Mouse (Mus musculus): ENCODE results near the gene Rere.

The Rere gene

DNA sequence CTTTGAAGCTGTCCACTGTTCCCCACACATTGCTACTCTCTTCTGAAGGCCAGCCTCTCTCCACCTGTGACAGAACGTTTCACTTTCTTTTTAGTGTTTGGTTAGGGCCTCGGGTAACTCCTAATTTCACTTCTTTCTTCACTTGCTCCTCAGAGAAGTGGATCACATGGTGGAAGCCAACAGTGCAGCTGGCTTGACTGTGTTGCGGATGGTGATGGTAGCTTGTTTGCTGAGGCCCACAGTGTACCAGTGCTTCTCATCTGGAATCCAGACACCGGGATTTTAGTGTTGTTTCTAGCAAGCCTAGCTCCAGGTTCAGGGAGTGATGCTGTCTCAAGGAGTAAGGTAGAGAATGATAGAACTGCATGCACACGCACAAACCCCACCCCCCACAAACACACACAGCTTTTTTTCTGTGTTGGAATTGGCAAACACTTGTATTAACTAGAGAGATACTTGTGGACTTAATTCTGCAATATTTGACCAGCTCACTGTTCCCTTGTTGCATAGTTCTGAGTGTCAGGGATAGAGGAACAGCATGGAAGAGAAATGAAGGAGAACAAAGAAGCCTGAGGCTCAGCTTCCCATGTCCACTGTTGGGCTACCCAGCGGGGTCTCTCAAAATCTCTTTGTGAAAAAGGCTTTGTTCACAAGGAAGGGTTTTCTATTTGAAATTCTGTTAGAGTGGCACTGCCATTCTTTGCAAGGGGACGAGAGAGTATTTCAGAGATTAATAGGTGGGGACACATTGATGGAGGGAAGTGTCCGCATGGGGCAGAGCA, 144.8 kb downstream of the Rere start:
- in situ Hi-C loops (cut with MboI) = no loop called here

GRCm38 (mm10) chr4:150426880-150427476, 145.5 kb downstream of the Rere start:
- in situ Hi-C loops (cut with MboI) = no loop called here

DNA sequence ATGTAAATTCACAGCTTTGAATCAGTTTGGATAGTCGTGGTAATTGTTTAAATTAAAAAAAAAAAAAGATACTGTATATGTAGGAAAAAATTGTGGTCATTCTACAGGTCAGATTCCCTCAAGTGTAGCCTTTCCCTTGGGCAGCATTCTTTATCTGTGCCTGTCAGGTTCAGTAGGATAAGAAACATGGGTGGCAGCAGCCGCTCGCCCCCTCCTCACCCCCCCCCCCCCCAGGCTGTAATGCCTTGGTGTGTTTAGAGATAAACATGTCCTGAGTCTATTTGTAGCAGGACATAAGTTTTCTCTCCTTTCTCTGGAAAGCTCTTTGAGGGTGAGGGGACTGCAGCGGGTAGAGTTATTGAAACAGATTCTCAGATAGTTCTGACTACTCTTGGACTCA, 147.3 kb downstream of the Rere start:
- in situ Hi-C loops (cut with MboI) = no loop called here

DNA sequence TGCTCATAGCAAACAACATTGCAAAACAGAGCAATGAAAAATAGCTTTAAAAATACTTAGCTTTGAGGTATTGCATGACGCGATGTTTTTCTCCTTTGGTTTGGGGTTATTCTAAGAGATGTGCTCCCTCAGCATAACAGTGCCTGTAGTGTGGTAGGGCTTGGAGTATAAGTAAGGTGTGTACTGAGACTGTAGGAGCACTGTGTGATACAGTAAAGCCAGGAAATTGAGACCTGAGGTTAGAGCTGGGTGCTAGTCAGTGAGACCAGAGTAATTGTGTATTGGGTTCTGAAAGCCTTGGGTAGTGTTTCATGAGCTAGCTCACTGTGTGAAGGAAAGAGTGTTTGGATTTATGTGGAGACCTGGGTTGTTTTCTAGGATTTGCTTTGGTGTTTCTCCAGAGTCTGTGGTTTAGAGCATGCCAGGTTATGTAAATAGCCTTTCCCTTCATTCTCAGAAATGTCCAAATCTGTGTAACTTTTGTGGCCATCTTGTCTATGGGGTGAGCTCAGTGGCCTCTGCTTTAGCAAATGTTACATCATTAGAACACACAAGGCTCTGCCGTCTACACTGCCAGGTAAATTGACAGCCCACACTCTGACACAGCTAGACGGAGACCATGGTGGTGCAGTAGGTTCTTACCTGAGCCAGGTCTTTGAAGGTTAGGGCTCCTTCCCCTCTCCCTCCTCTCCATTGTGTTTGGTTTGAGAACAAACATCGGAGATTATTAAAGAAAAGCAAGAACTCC, 152.6 kb downstream of the Rere start:
- in situ Hi-C loops (cut with MboI) = no loop called here

DNA sequence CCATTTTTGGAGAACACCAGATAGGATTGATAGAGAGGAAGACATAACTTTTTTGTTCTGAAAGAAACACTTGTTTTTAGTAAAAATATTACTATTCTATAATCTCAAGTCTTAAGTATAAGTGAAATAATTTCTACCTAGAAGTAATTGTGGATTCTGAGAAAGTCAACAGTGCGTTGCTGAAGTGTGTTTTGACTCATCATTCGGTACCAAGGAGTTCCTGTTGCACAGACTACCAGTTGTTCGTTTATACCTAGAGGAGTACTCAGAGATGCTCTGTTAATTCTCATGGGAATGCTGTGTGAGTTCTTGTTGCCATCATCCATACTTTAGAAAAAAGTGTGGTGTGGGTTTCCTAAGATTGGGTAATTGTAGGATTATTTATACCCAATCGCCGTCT, 154.1 kb downstream of the Rere start:
- in situ Hi-C loops (cut with MboI) = no loop called here

DNA sequence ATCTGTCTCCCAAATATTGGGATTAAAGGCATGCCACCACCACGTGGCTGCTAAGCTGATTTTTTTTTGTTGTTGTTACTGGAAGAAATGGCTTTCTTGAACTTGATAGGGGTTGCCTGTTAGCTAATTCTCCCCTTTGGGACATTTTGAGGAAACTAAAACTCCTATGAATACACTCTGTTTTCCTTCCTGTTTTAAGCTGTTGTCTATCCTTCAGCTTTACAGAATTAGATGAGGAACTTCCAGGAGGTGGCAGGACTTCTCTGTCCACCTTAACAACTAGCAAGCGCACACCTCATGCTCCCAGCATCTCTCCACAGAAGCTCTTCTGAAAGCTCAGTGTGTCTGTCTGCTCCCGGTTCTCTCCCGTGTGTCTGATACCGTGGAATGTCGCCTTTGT, 157.2 kb downstream of the Rere start:
- in situ Hi-C loops (cut with MboI) = no loop called here

DNA sequence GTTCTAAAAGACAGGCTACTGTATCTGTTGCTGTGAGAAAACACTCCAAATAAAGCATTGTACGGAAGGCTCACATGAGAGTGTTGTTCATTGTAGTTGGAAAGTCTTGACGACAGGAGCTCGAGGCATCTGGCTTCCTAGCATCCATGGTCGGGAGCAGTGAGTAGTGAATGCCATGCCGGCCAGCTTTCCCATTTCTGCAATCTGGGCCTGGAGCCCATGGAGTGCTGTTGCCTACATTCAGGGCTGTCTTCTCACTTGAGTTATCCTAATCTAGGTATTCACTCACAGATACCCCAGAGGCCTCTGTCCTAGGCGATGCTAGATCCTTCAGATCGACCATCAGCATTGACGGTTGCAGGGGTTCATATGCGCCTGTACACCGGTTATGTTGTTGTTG, 160.5 kb downstream of the Rere start:
- in situ Hi-C loops (cut with MboI) = no loop called here

GRCm38 (mm10) chr4:150444068-150444467, 162.6 kb downstream of the Rere start:
- in situ Hi-C loops (cut with MboI) = no loop called here

DNA sequence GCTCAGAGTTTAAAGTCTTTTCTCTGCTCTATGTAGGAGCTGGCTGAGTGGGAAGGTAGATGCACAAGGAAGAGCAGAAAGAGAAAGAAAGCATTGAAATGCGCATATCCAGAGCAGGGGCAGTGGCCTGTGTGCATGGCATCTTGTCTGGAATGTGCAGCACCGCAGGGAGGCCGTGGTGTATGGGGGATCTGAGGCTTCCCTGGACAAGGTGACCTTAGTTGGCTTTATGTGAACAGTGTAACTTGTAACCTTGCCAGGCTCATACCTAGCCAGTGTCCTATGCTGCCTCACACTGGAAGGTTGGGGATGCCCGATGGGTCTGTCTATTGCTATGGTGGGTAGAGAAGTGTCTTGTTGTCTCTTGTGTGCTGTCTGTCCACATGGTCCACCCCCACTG, 165.2 kb downstream of the Rere start:
- in situ Hi-C loops (cut with MboI) = no loop called here

DNA sequence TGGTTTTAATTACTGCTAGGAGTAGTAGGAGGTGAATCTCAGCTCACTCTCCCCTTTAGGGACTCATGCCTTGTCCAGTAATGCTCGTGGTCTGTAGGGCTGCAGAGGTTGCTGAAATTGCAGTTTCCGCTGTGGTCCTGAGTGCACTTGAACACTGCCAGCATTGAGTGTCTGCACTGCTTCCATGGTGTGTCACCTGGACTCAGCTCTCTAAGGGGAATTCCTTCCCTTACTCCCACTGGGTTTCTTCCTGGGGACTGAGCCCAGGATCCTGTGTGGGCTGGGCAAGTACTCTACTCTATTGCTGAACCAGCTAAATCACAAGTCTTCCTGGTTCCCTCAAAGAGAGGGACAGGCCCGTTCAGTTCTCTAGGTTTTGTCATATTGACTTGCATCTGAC, 166.1 kb downstream of the Rere start:
- in situ Hi-C loops (cut with MboI) = no loop called here

GRCm38 (mm10) chr4:150448433-150448832, 167.0 kb downstream of the Rere start:
- in situ Hi-C loops (cut with MboI) = no loop called here

DNA sequence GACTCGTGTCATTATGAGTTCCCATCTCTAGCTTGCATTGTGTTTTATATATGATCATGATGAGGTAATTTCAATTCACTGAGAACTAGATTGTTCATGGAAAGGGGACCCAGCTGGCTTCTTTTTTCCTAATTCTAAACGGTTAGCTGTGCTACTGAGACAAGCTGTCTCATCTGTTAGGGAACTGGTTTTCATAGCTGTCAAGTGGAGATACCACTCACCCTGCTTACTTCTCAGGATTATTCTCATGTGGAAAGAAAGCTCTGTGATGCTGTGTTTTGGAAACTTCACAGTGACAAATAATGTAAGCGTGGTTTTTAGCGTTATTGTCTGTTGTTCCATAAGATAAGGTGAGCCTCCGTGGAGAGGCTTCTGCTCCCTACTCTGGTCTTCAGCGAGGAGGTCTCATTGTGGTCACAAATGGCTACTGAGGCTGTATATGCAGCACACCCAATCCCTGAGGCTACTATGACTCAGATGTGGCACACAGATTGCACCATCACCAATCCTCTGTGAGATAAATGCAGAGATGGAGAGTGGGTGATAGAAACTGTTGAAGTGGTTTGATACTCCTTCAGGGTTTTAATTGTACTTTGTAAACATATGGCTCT, 168.7 kb downstream of the Rere start:
- in situ Hi-C loops (cut with MboI) = loop anchor here (25.0 kb wide), 1 partner anchor 188 kb away; no protein-coding TSS in a partner anchor

DNA sequence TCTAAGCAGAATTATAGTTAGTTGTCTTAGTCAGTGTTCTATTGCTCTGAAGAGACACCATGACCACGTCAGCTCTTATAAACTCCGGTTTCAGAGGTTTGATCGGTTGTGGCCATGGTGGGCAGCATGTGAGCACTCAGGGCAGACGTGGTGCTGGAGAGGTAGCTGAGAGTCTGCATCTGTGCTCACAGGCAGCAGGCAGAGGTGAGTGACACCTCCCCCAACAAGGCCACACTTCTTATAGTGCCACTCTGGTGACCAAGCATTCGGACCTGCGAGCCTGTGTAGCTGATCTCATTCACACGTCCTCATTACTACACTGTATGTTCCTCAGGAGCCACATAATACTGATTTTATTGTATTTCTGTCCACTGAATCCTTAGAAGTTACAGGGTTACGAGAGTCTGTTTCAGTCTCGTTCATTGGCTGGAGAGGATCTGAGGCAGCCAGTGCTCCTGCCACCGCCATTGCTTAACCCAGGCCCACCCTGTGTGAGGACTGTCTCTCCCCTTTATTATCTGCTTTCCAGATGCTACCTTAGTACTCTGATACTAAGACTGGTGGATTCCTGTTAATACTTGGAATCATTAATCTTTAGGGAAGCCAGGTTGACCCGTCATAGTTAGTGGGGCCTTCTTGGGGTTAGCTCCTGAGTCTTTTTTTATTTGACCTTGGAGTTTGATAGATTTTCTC, 170.9 kb downstream of the Rere start:
- in situ Hi-C loops (cut with MboI) = loop anchor here (25.0 kb wide), 1 partner anchor 190 kb away; no protein-coding TSS in a partner anchor

DNA sequence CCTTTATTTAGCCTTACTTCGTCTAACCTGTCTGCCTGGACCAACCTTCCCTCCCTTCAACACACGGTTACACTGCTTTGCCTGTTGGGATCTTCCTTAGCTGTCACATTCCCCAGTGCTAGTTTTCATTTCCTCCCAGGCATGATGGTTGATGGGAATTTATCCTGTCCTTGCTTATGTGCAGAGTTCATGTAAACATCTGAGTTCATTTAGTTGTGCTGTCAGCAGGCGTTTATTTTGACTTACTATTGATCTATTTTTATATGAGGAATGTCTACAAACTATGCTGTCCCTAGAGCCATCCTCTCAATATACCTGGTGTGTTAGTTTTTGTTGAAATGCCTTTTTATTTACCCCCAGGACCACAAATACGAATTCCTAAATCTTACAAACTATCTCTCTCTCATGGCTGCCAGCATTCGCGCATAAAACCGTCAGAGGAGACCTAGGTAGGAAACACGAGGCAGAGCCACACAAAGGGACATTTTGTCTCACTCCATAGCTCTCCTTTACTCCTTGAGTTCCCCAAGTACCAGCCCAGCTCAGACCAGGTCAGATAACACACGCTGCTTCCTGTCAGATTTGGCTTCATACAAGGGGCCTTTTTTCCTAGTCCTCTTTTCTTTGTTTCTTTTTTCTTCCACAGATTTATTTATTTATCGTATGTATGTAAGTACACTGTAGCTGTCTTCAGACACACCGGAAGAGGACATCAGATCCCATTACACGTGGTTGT, 173.3 kb downstream of the Rere start:
- in situ Hi-C loops (cut with MboI) = loop anchor here (25.0 kb wide), 1 partner anchor 192 kb away; no protein-coding TSS in a partner anchor

- in situ Hi-C loops (cut with MboI) = loop anchor here (25.0 kb wide), 1 partner anchor 193 kb away; no protein-coding TSS in a partner anchor
Measured at GRCm38 (mm10) chr4:150455750-150456149, 174.3 kb downstream of the Rere start.

DNA sequence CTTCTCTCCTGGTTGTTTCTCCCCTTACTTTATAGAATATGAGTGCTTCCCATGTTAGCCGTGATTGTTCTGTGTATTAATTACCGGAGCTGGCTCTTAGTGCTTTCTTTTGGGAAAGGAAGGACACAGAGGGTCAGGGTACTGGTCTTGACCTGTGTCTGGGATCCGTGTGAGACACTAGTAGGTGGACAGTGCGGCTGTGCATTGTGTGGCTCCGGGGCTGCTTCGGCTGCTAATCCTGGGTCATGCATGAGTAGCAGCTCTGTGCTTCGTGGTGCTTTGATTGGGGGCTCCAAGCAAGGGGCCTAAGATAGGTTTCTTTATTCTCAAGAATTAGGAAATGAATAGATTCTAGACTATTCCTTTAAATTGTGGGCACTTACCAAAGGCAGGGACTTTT, 175.0 kb downstream of the Rere start:
- in situ Hi-C loops (cut with MboI) = loop anchor here (25.0 kb wide), 1 partner anchor 194 kb away; no protein-coding TSS in a partner anchor

- in situ Hi-C loops (cut with MboI) = loop anchor here (25.0 kb wide), 1 partner anchor 195 kb away; no protein-coding TSS in a partner anchor
Measured at GRCm38 (mm10) chr4:150456886-150457285, 175.4 kb downstream of the Rere start.

GRCm38 (mm10) chr4:150457353-150457752, 175.9 kb downstream of the Rere start:
- in situ Hi-C loops (cut with MboI) = loop anchor here (25.0 kb wide), 1 partner anchor 195 kb away; no protein-coding TSS in a partner anchor

DNA sequence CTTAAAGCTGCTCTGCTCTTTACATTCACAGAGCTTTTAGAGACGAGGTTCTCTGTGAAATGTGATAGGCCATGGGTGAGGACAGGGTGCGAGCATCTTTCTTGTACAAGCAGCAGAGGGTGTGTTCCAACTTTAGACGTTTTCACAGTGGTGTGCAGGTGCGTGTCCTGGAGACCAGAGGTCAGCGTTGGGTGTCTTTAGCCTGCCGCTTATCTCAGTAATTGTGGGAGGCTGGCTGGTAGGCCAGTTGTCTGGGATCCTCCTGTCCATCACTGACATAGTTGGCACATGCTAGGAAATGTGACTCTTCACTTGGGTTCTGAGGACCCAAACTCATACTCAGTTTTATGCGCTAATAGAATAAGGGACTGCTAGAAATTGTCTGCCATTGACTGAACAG, 176.3 kb downstream of the Rere start:
- in situ Hi-C loops (cut with MboI) = loop anchor here (25.0 kb wide), 1 partner anchor 195 kb away; no protein-coding TSS in a partner anchor

DNA sequence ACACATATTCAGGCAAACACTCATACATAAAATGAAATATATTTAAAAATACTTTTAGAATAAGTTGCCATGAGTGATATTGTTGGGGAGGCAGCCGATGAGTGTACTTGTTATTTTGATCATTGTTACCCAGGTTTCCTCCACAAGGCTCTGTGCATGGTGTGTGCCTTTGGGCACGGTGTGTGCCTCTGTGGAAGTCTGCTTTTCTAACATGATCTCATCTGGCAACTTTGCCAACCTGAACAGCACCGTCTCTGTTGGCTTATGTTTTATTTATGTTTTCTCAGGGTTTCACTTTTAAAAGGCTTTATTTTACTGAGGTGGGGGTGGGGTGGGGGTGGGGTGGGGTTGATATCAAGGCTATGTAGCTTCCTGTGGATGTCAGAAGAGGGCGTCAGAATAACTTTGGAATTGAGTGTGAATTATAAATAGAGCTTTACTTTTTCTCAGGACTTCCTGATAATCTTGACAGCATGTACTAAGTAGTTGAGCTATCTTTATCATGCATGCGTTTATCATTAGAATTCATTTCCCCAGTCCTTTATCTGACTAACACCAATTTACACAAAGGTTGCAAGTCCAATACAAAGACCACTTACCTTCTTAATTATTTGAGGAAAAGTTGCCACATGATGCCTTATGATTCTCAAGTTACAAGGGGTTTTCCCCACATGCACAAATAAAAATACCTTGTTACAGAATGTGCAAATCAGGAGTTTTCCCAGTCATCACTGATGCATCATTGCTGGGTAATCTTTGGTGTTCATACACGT, 177.8 kb downstream of the Rere start:
- in situ Hi-C loops (cut with MboI) = loop anchor here (25.0 kb wide), 1 partner anchor 197 kb away; no protein-coding TSS in a partner anchor
